Mouse (Mus musculus): ENCODE measurements around the gene Ubac2.
"Not testable (repeated sequence)": the region's sequence is repeated elsewhere in the genome, so short reads cannot be mapped to it uniquely, and the experiment has no call there.

Gene Ubac2

GRCm38 (mm10) chr14:122047784-122048183 lies 169.4 kb downstream of the Ubac2 start:
- DNase-seq (ENCODE audit: low spot score) = no peak

- DNase-seq (ENCODE audit: low spot score) = no peak
Observed at GRCm38 (mm10) chr14:122048816-122049215, 170.4 kb downstream of the Ubac2 start.

GRCm38 (mm10) chr14:122052896-122053635 lies 174.6 kb downstream of the Ubac2 start:
- no peak for DNase-seq (ENCODE audit: low spot score)

- DNase-seq (ENCODE audit: low spot score) = no peak
Observed at GRCm38 (mm10) chr14:122056871-122057270, 178.5 kb downstream of the Ubac2 start.

- DNase-seq (ENCODE audit: low spot score) = no peak
Observed at GRCm38 (mm10) chr14:122057941-122058346, 179.5 kb downstream of the Ubac2 start.

- DNase-seq (ENCODE audit: low spot score) = peak; percentile 75
Observed at GRCm38 (mm10) chr14:122060642-122061041, 182.2 kb downstream of the Ubac2 start.

GRCm38 (mm10) chr14:122061376-122061775 lies 183.0 kb downstream of the Ubac2 start:
- DNase-seq (ENCODE audit: low spot score) = no peak

- DNase-seq (ENCODE audit: low spot score) = no peak
Observed at GRCm38 (mm10) chr14:122062411-122063090, 184.1 kb downstream of the Ubac2 start.

GRCm38 (mm10) chr14:122063599-122063998 lies 185.2 kb downstream of the Ubac2 start:
- no peak for DNase-seq (ENCODE audit: low spot score)

- peak; percentile 60 for DNase-seq (ENCODE audit: low spot score)
Observed at GRCm38 (mm10) chr14:122064519-122064918, 186.1 kb downstream of the Ubac2 start.

GRCm38 (mm10) chr14:122066243-122066642 lies 187.8 kb downstream of the Ubac2 start:
- DNase-seq (ENCODE audit: low spot score) = no peak

GRCm38 (mm10) chr14:122068036-122068435 lies 189.6 kb downstream of the Ubac2 start:
- DNase-seq (ENCODE audit: low spot score) = not testable (repeated sequence)

- no peak for DNase-seq (ENCODE audit: low spot score)
Observed at GRCm38 (mm10) chr14:122068801-122069695, 190.6 kb downstream of the Ubac2 start.

- DNase-seq (ENCODE audit: low spot score) = no peak
Observed at GRCm38 (mm10) chr14:122069948-122070347, 191.5 kb downstream of the Ubac2 start.

Measured in urinary bladder, postnatal 25 days (tissue).